Mouse (Mus musculus): ENCODE measurements around the gene Espn.

DNA sequence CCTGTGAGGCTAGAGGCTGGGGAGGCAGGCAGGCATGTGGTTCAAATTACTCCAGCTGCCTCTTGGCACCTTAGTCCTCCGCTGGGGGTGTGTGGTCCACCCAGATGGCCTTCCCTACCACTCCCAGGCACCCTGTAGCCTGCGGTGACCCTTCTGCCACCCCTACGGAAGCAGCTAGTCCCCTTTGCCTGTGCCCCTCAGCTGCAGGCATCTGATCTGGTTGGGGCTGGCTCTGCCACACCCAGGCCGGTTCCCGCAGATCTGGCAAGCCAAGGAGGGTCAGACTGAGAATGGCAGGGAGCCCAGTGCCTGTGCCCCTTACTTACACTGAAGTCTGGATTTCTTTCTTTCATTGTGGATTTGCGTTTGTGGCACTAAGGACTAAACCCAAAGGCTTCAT, 78.5 kb downstream of the Espn start:
- no peak for TF ChIP-seq USF2 (IDR thresholded peaks at IDR 0.05; ENCODE audit: borderline replicate concordance in 1 of 2, insufficient read depth in 1 of 2, low read depth in 1 of 2, low read length in 2 of 2)
- TF ChIP-seq MAZ (IDR thresholded peaks at IDR 0.05; ENCODE audit: low read depth, low read length): no peak
- no peak for TF ChIP-seq SIN3A (IDR thresholded peaks at IDR 0.05; ENCODE audit: low read length)
- TF ChIP-seq MXI1 (IDR thresholded peaks at IDR 0.05; ENCODE audit: low read depth, low read length): no peak
- TF ChIP-seq CTCF (IDR thresholded peaks at IDR 0.05 in 2 of 3, conservative IDR thresholded peaks at IDR 0.05 in 1 of 3; ENCODE audit: control insufficient read depth in 1 of 3, insufficient read depth in 1 of 3, low read depth in 2 of 3, low read length in 3 of 3, poor library complexity in 1 of 3, severe bottlenecking in 1 of 3): no peak

All from MEL (cell line).